Mouse (Mus musculus) midbrain, embryonic 16.5 days (tissue): Measurements from ENCODE around the gene Psmg3. TPM values are rescaled to one million over a fixed set of nuclear protein-coding genes. Genes with fewer than 3 reads are reported as not detected.

ENCODE experiments used
- ATAC-seq: fragments of 200-750 bp; cut with Nextera tagmentation; 2 replicates; pipeline ENCODE4 v1.8.0; 2017; ENCODE audit warnings: moderate TSS enrichment
- H3K27ac ChIP-seq: fragments of 300-500 bp; sonication (generic); 2 replicates; pipeline ENCODE4 v1.5.1; 2014; ENCODE audit warnings: mild to moderate bottlenecking, low read length, mixed read lengths
- H3K27me3 ChIP-seq: fragments of 300-500 bp; sonication (generic); 2 replicates; pipeline ENCODE4 v1.6.1; 2014; ENCODE audit warnings: low read depth, low read length, mixed read lengths; ENCODE audit not compliant: control insufficient read depth, insufficient read depth
- H3K36me3 ChIP-seq: fragments of 300-500 bp; sonication (generic); 2 replicates; pipeline ENCODE4 v1.6.1; 2014; ENCODE audit warnings: mild to moderate bottlenecking, low read length, moderate library complexity, mixed read lengths; ENCODE audit not compliant: control insufficient read depth, insufficient read depth
- H3K4me1 ChIP-seq: fragments of 300-500 bp; sonication (generic); 2 replicates; pipeline ENCODE4 v1.6.1; 2014; ENCODE audit warnings: mild to moderate bottlenecking, low read length, mixed read lengths; ENCODE audit not compliant: control insufficient read depth, insufficient read depth
- H3K4me2 ChIP-seq: fragments of 300-500 bp; sonication (generic); 2 replicates; pipeline ENCODE4 v1.6.1; 2014; ENCODE audit warnings: mild to moderate bottlenecking, low read length, mixed read lengths
- H3K4me3 ChIP-seq: fragments of 300-500 bp; sonication (generic); 2 replicates; pipeline ENCODE4 v1.5.1; 2014; ENCODE audit warnings: low read depth, mild to moderate bottlenecking, low read length, moderate library complexity, mixed read lengths
- H3K9ac ChIP-seq: fragments of 300-500 bp; sonication (generic); 2 replicates; pipeline ENCODE4 v1.6.1; 2014; ENCODE audit warnings: low read depth, low read length, mixed read lengths
- H3K9me3 ChIP-seq: fragments of 300-500 bp; sonication (generic); replicated peaks from 2 replicates; pipeline ENCODE4 v1.6.1; 2014; ENCODE audit warnings: mild to moderate bottlenecking, low read length, mixed read lengths; ENCODE audit not compliant: control insufficient read depth, poor library complexity, severe bottlenecking
- WGBS: fragments of 180-500 bp; shearing (Covaris S2); extraction: QIAGEN DNeasy Blood & Tissue Kit; methylation state at CpG from one replicate; pipeline ENCODE4 v1.1.7; 2014; 5-methylcytosine and 5-hydroxymethylcytosine counted together
- polyA plus RNA-seq: library from polyadenylated mRNA; unstranded; fragments of >200 nt; fragmentation: Nextera tagmentation; extraction: Ambion mirVana; gene quantifications from 2 replicates; pipeline ENCODE4 v1.2.1, GENCODE M21; 2015

The Psmg3 gene
- polyA plus RNA-seq = 71.8 and 72.5 TPM in 2 replicates

- H3K27me3 ChIP-seq = no peaks in the 10 kb centered on the region
- H3K4me1 ChIP-seq = peaks cover 19% of the 10 kb centered on the region
- no peaks in the 10 kb centered on the region for H3K9me3 ChIP-seq
- peak within 1 kb of the TSS; percentile 85 for H3K9ac ChIP-seq
- ATAC-seq = peak; percentile 90
- H3K4me2 ChIP-seq = peak within 1 kb of the TSS; percentile 99
- H3K36me3 ChIP-seq = peaks cover 12% of the 10 kb centered on the region; the same call in 1 of the 2 replicates
- WGBS = under 1% methylated on average over 43 of the region's 43 CpGs
- peak within 1 kb of the TSS; percentile 87 for H3K4me3 ChIP-seq
- peak within 1 kb of the TSS; percentile 62 for H3K27ac ChIP-seq
Observed at GRCm38 (mm10) chr5:139826357-139827055, at the start of gene Psmg3, which contains the start of gene Gm26938. Gene Psmg3 (minus strand): TSS chr5:139826885. Gene Gm26938 (minus strand): TSS chr5:139826407.

DNA sequence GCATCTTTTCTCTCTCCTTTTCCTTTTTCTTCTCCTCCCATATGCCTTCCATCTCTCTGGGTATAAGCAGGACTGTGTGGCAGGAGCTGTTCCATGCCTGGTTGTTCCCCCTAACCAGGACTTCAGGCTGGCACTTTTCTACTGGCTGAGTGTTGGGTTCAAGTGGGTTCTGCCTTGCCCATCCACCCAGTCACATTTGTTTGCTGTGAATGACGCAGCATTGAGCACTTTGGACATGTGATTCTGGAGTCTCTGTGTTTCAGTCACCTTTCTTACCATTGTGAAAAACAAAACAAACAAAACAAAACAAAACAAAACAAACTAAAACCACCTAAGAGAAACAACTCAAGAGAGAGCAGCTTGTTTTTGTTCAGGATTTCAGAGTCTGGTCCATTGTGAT lies 44.8 kb upstream of the Psmg3 start:
- Histone ChIP-seq H3K4me3 (no peak overlapping the region), H3K4me1 (no peaks in the 10 kb centered on the region), H3K9me3 (no peaks in the 10 kb centered on the region), H3K36me3 (no peaks in the 10 kb centered on the region), H3K27me3 (no peaks in the 10 kb centered on the region), H3K27ac (no peak overlapping the region), H3K4me2 (no peak overlapping the region), H3K9ac (no peak overlapping the region)
- 92% methylated on average over 1 of the region's 1 CpGs for WGBS
- ATAC-seq = no peak

GRCm38 (mm10) chr5:139870886-139871285 lies 44.2 kb upstream of the Psmg3 start:
- no peaks in the 10 kb centered on the region for H3K9me3 ChIP-seq
- H3K27ac ChIP-seq = no peak overlapping the region
- no peaks in the 10 kb centered on the region for H3K27me3 ChIP-seq
- H3K36me3 ChIP-seq = no peaks in the 10 kb centered on the region
- no peaks in the 10 kb centered on the region for H3K4me1 ChIP-seq
- no peak overlapping the region for H3K4me2 ChIP-seq
- ATAC-seq = no peak
- WGBS = 18% methylated on average over 3 of the region's 4 CpGs
- H3K4me3 ChIP-seq = no peak overlapping the region
- no peak overlapping the region for H3K9ac ChIP-seq

GRCm38 (mm10) chr5:139862759-139863158 lies 36.1 kb upstream of the Psmg3 start:
- H3K4me3 ChIP-seq = no peak overlapping the region
- no peaks in the 10 kb centered on the region for H3K9me3 ChIP-seq
- H3K4me1 ChIP-seq = peaks cover 6% of the 10 kb centered on the region; the same call in 1 of the 2 replicates
- H3K36me3 ChIP-seq = no peaks in the 10 kb centered on the region
- WGBS = 50% methylated on average over 4 of the region's 4 CpGs
- H3K27ac ChIP-seq = no peak overlapping the region
- H3K9ac ChIP-seq = no peak overlapping the region
- no peaks in the 10 kb centered on the region for H3K27me3 ChIP-seq
- no peak for ATAC-seq
- H3K4me2 ChIP-seq = no peak overlapping the region

GRCm38 (mm10) chr5:139860328-139861104 lies 33.8 kb upstream of the Psmg3 start:
- Histone ChIP-seq H3K4me2 (peak overlapping the region; percentile 15), H3K9me3 (no peaks in the 10 kb centered on the region), H3K4me3 (no peak overlapping the region), H3K9ac (peak overlapping the region; percentile 27; the same call in 1 of the 2 replicates), H3K36me3 (no peaks in the 10 kb centered on the region), H3K4me1 (peaks cover 6% of the 10 kb centered on the region; the same call in 1 of the 2 replicates), H3K27ac (no peak overlapping the region), H3K27me3 (no peaks in the 10 kb centered on the region)
- ATAC-seq = peak; percentile 68; the same call in 1 of the 2 replicates
- WGBS = 11% methylated on average over 15 of the region's 15 CpGs

- Histone ChIP-seq H3K9me3 (peaks cover under 1% of the 10 kb centered on the region; the same call in 1 of the 2 replicates), H3K4me3 (no peak overlapping the region), H3K27ac (no peak overlapping the region), H3K9ac (no peak overlapping the region), H3K36me3 (no peaks in the 10 kb centered on the region), H3K4me1 (peaks cover 2% of the 10 kb centered on the region; the same call in 1 of the 2 replicates), H3K27me3 (no peaks in the 10 kb centered on the region), H3K4me2 (no peak overlapping the region)
- no peak for ATAC-seq
- 76% methylated on average over 12 of the region's 12 CpGs for WGBS
Observed at GRCm38 (mm10) chr5:139849626-139850320, 23.1 kb upstream of the Psmg3 start.

DNA sequence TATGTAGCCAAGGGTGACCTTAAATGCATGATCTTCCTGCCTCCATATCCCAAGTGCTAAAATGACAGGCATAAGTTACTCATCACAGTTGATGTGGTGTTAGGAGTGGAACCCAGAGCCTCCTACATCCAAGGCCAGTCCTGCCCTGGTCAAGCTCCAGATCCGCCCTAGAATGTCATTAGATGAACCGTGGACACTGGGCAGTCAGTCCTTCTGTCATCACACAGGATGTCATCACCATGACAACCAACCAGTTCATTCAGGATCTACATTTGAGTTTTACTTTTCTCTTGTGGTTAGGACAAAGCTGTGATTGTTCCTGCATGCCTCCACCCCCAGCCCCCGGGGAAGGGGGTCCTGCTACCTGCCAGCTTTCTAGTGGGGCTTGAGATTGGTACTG lies 12.5 kb upstream of the Psmg3 start:
- no peaks in the 10 kb centered on the region for H3K9me3 ChIP-seq
- 0 out of 2 replicates have a peak, but pooled peaks have one; percentile 14 for ATAC-seq
- no peak overlapping the region for H3K9ac ChIP-seq
- WGBS = 21% methylated on average over 3 of the region's 3 CpGs
- H3K4me1 ChIP-seq = 0 out of 2 replicates have a peak, but pooled peaks cover 3% of the 10 kb centered on the region
- H3K27ac ChIP-seq = no peak overlapping the region
- H3K27me3 ChIP-seq = no peaks in the 10 kb centered on the region
- H3K36me3 ChIP-seq = no peaks in the 10 kb centered on the region
- no peak overlapping the region for H3K4me3 ChIP-seq
- H3K4me2 ChIP-seq = no peak overlapping the region

DNA sequence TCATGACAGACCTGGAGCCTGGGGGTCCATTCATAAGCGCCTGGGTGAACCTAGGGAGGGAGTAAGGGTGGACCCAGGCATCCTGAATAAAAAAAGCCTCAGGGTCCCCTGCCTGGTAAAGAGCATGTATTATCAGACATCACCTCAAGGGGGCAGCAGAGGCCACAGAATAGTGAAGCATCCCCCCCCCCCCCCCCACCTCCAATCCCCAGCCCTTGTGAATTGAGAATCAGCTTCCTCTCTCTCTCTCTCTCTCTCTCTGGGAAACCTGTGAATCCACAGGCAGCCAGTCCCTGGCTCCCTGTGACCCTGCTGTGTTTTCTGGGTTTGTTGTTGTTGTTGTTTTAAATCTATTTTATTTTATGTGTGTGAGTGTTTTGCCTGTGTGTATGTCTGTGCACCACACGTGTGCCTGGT lies 11.8 kb upstream of the Psmg3 start:
- Histone ChIP-seq H3K27me3 (no peaks in the 10 kb centered on the region), H3K27ac (no peak overlapping the region), H3K36me3 (no peaks in the 10 kb centered on the region), H3K9ac (no peak overlapping the region), H3K4me2 (no peak overlapping the region), H3K4me1 (0 out of 2 replicates have a peak, but pooled peaks cover 3% of the 10 kb centered on the region), H3K4me3 (no peak overlapping the region), H3K9me3 (no peaks in the 10 kb centered on the region)
- peak; percentile 56 for ATAC-seq
- 13% methylated on average over 2 of the region's 2 CpGs for WGBS
